Mouse (Mus musculus): ENCODE results near the gene Irak2.

GRCm38 (mm10) chr6:113654753-113655397 is 16.6 kb downstream of the Irak2 start:
- TF ChIP-seq CTCF (IDR thresholded peaks at IDR 0.05; ENCODE audit: insufficient read depth, low read depth, low read length), result no peak
- TF ChIP-seq POLR2A (IDR thresholded peaks at IDR 0.05; ENCODE audit: insufficient read depth, low read depth, low read length), result no peak

All from olfactory bulb, adult 2 months (tissue).